Mouse (Mus musculus) bone marrow macrophage, adult 2 months (primary cell): ENCODE results near the gene Antxr1. TPM values are rescaled to one million over a fixed set of nuclear protein-coding genes. Genes with fewer than 3 reads are reported as not detected.
A peak's percentile ranks its signal among the peaks of the same experiment; 100 is the strongest.

Source experiments
- H3K27ac ChIP-seq: 2 replicates; pipeline ENCODE4 v1.5.1; 2012; ENCODE audit warnings: low read depth, low read length; ENCODE audit not compliant: insufficient read depth
- H3K4me1 ChIP-seq: 2 replicates; pipeline ENCODE4 v1.6.1; 2012; ENCODE audit warnings: low read length; ENCODE audit not compliant: control insufficient read depth, insufficient read depth
- H3K4me3 ChIP-seq: 2 replicates; pipeline ENCODE4 v1.5.1; 2012; ENCODE audit warnings: mild to moderate bottlenecking, low read length, moderate library complexity; ENCODE audit not compliant: insufficient read depth
- CTCF ChIP-seq: IDR thresholded peaks from 2 replicates; pipeline ENCODE4 v1.5.1; 2012; ENCODE audit warnings: low read depth, mild to moderate bottlenecking, low read length, moderate library complexity
- POLR2A ChIP-seq: IDR thresholded peaks from 2 replicates; pipeline ENCODE4 v1.6.1; 2012; ENCODE audit warnings: mild to moderate bottlenecking, low read depth, low read length, borderline replicate concordance
- polyA plus RNA-seq: library from polyadenylated mRNA; stranded (reverse); fragments of >200 nt; gene quantifications from 2 replicates; pipeline ENCODE4 v1.2.4, GENCODE M21; 2012; ENCODE audit not compliant: missing spikeins, insufficient read depth, insufficient read length

The Antxr1 gene
- polyA plus RNA-seq, 1 experiment: 1.5 TPM

GRCm38 (mm10) chr6:87151427-87151826, 184.2 kb downstream of the Antxr1 start:
- Histone ChIP-seq H3K27ac (no peak overlapping the region), H3K4me1 (peaks cover 14% of the 10 kb centered on the region), H3K4me3 (no peak overlapping the region)
- TF ChIP-seq CTCF (no peak), POLR2A (no peak)

- TF ChIP-seq POLR2A (no peak), CTCF (no peak)
- Histone ChIP-seq H3K27ac (no peak overlapping the region), H3K4me1 (peaks cover 14% of the 10 kb centered on the region), H3K4me3 (no peak overlapping the region)
Measured at GRCm38 (mm10) chr6:87150471-87150870, 185.2 kb downstream of the Antxr1 start.

GRCm38 (mm10) chr6:87147921-87148320, 187.7 kb downstream of the Antxr1 start:
- Histone ChIP-seq H3K4me3 (no peak overlapping the region), H3K4me1 (peaks cover 8% of the 10 kb centered on the region), H3K27ac (no peak overlapping the region)
- no peak for TF ChIP-seq POLR2A
- TF ChIP-seq CTCF: no peak

GRCm38 (mm10) chr6:87143594-87143993, 192.0 kb downstream of the Antxr1 start:
- H3K27ac ChIP-seq: no peak overlapping the region
- no peaks in the 10 kb centered on the region for H3K4me1 ChIP-seq
- no peak overlapping the region for H3K4me3 ChIP-seq
- no peak for TF ChIP-seq POLR2A
- TF ChIP-seq CTCF: no peak

GRCm38 (mm10) chr6:87142239-87142638, 193.4 kb downstream of the Antxr1 start:
- TF ChIP-seq POLR2A: no peak
- no peak for TF ChIP-seq CTCF
- Histone ChIP-seq H3K4me3 (no peak overlapping the region), H3K4me1 (no peaks in the 10 kb centered on the region), H3K27ac (no peak overlapping the region)

- Histone ChIP-seq H3K4me1 (no peaks in the 10 kb centered on the region), H3K27ac (no peak overlapping the region), H3K4me3 (no peak overlapping the region)
- TF ChIP-seq CTCF (no peak), POLR2A (no peak)
Measured at GRCm38 (mm10) chr6:87139796-87140553, 195.6 kb downstream of the Antxr1 start.

- TF ChIP-seq POLR2A (no peak), CTCF (no peak)
- Histone ChIP-seq H3K27ac (no peak overlapping the region), H3K4me3 (no peak overlapping the region), H3K4me1 (no peaks in the 10 kb centered on the region)
Measured at GRCm38 (mm10) chr6:87138479-87138878, 197.1 kb downstream of the Antxr1 start.

GRCm38 (mm10) chr6:87133966-87134546, 201.6 kb downstream of the Antxr1 start:
- TF ChIP-seq POLR2A (no peak), CTCF (no peak)
- peaks cover 3% of the 10 kb centered on the region for H3K4me1 ChIP-seq
- H3K4me3 ChIP-seq: no peak overlapping the region
- H3K27ac ChIP-seq: no peak overlapping the region

GRCm38 (mm10) chr6:87133520-87133919, 202.1 kb downstream of the Antxr1 start:
- H3K27ac ChIP-seq: no peak overlapping the region
- H3K4me3 ChIP-seq: no peak overlapping the region
- TF ChIP-seq CTCF: no peak
- TF ChIP-seq POLR2A: no peak
- peaks cover 3% of the 10 kb centered on the region for H3K4me1 ChIP-seq

GRCm38 (mm10) chr6:87131078-87131477, 204.5 kb downstream of the Antxr1 start:
- H3K4me1 ChIP-seq: peaks cover 10% of the 10 kb centered on the region
- H3K4me3 ChIP-seq: no peak overlapping the region
- no peak overlapping the region for H3K27ac ChIP-seq
- no peak for TF ChIP-seq POLR2A
- TF ChIP-seq CTCF: 0 out of 2 replicates have a peak, but pooled peaks have one; percentile 31
